Mouse (Mus musculus): ENCODE data around the gene Ets2.

- TF ChIP-seq CTCF (IDR thresholded peaks at IDR 0.05; ENCODE audit: low read depth) (no peak), EP300 (optimal IDR thresholded peaks at IDR 0.05) (no peak)
Observed at GRCm38 (mm10) chr16:95686901-95687300, 15.0 kb upstream of the Ets2 start.

Data from stomach, postnatal 0 days (tissue).